Mouse (Mus musculus) cerebellum, adult 2 months (tissue): ENCODE results near the gene Prr5l.

ENCODE experiments used
- CTCF ChIP-seq: fragments of 200-500 bp; IDR thresholded peaks from 2 replicates; pipeline ENCODE4 v1.5.1; 2011; ENCODE audit warnings: low read depth, mild to moderate bottlenecking, control low read depth, low read length, moderate library complexity, borderline replicate concordance; ENCODE audit not compliant: insufficient read depth
- POLR2A ChIP-seq: fragments of 200-500 bp; IDR thresholded peaks from 2 replicates; pipeline ENCODE4 v1.6.1; 2011; ENCODE audit warnings: low read length, control low read depth, borderline replicate concordance; ENCODE audit not compliant: insufficient read depth

DNA sequence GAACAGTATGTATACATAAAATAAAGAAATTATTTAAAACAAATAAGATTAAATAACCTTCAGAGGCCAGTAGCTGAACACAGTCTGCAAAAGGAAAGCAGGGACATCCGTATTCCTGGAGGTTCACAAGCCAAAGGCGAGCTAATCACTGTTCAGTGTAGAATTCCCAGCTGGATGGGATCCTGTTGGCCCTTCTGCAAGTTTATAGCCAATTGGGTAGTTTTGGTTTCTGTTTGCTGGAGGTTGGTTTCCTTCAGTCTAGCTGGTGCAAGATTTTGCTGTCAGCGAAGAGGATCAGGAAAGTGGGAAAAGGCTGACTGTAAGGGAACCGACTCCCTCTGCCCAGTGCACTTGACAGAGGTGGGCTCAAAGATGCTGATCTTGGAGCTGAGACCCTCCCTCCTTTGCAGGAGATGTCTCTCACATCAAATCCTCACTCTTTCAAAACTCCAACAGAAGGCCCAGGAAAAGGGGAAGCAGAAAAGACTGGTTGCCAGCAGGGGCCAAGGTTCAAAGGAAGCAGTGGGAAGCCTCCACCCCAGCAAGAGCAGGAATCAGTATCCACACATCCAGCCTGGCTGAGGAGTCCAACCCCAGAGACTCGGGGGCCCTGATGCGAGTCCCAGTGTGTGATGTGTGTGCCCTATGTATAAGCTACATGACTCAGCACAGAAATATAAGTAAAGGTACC lies 69.1 kb downstream of the Prr5l start:
- TF ChIP-seq CTCF (no peak), POLR2A (no peak)
